Mouse (Mus musculus): ENCODE measurements around the gene Chsy1. TPM values are rescaled to one million over a fixed set of nuclear protein-coding genes. Genes with fewer than 3 reads are reported as not detected.

Gene Chsy1
- polyA plus RNA-seq, 1 experiment from 2014 or later: 34.4 TPM

- DNase-seq (ENCODE audit: low spot score): no peak
- Histone ChIP-seq H3K9ac (ENCODE audit: low read depth, low read length) (no peak overlapping the region), H3K4me1 (ENCODE audit: control insufficient read depth, insufficient read depth, low read length) (peaks cover 11% of the 10 kb centered on the region), H3K27ac (replicated peaks; ENCODE audit: low read depth, low read length) (no peak overlapping the region), H3K4me3 (ENCODE audit: low read depth, low read length) (no peak overlapping the region), H3K9me3 (ENCODE audit: control insufficient read depth, low read length) (no peaks in the 10 kb centered on the region), H3K27me3 (replicated peaks; ENCODE audit: control insufficient read depth, insufficient read depth, low read length) (no peaks in the 10 kb centered on the region), H3K4me2 (ENCODE audit: low read depth, low read length) (no peak overlapping the region), H3K36me3 (ENCODE audit: control insufficient read depth, insufficient read depth, low read length) (0 out of 2 replicates have a peak, but pooled peaks cover 10% of the 10 kb centered on the region)
- 24% methylated on average over 4 of the region's 4 CpGs for WGBS
- no peak for ATAC-seq (ENCODE audit: low read depth)
Observed at GRCm38 (mm10) chr7:66138301-66138700, 29.0 kb downstream of the Chsy1 start.

GRCm38 (mm10) chr7:66138878-66139277 is 29.6 kb downstream of the Chsy1 start:
- no peak overlapping the region for H3K4me3 ChIP-seq (ENCODE audit: low read depth, low read length)
- no peak for ATAC-seq (ENCODE audit: low read depth)
- no peaks in the 10 kb centered on the region for H3K9me3 ChIP-seq (ENCODE audit: control insufficient read depth, low read length)
- 75% methylated on average over 5 of the region's 5 CpGs for WGBS
- H3K27me3 ChIP-seq (replicated peaks; ENCODE audit: control insufficient read depth, insufficient read depth, low read length): no peaks in the 10 kb centered on the region
- H3K4me2 ChIP-seq (ENCODE audit: low read depth, low read length): no peak overlapping the region
- H3K36me3 ChIP-seq (ENCODE audit: control insufficient read depth, insufficient read depth, low read length): 0 out of 2 replicates have a peak, but pooled peaks cover 10% of the 10 kb centered on the region
- H3K27ac ChIP-seq (replicated peaks; ENCODE audit: low read depth, low read length): no peak overlapping the region
- H3K9ac ChIP-seq (ENCODE audit: low read depth, low read length): no peak overlapping the region
- DNase-seq (ENCODE audit: low spot score): no peak
- H3K4me1 ChIP-seq (ENCODE audit: control insufficient read depth, insufficient read depth, low read length): peaks cover 11% of the 10 kb centered on the region

GRCm38 (mm10) chr7:66140095-66140494 is 30.8 kb downstream of the Chsy1 start:
- Histone ChIP-seq H3K4me1 (ENCODE audit: control insufficient read depth, insufficient read depth, low read length) (peaks cover 11% of the 10 kb centered on the region), H3K27me3 (replicated peaks; ENCODE audit: control insufficient read depth, insufficient read depth, low read length) (no peaks in the 10 kb centered on the region), H3K9ac (ENCODE audit: low read depth, low read length) (no peak overlapping the region), H3K27ac (replicated peaks; ENCODE audit: low read depth, low read length) (no peak overlapping the region), H3K36me3 (ENCODE audit: control insufficient read depth, insufficient read depth, low read length) (0 out of 2 replicates have a peak, but pooled peaks cover 10% of the 10 kb centered on the region), H3K9me3 (ENCODE audit: control insufficient read depth, low read length) (no peaks in the 10 kb centered on the region), H3K4me3 (ENCODE audit: low read depth, low read length) (no peak overlapping the region), H3K4me2 (ENCODE audit: low read depth, low read length) (no peak overlapping the region)
- DNase-seq (ENCODE audit: low spot score) (no peak), ATAC-seq (ENCODE audit: low read depth) (no peak)
- 67% methylated on average over 3 of the region's 3 CpGs for WGBS

- 54% methylated on average over 4 of the region's 4 CpGs for whole genome bisulfite sequencing
Observed at GRCm38 (mm10) chr7:66140923-66141570, 31.7 kb downstream of the Chsy1 start.

GRCm38 (mm10) chr7:66142514-66142913 is 33.2 kb downstream of the Chsy1 start:
- Histone ChIP-seq H3K9ac (ENCODE audit: low read depth, low read length) (no peak overlapping the region), H3K4me3 (ENCODE audit: low read depth, low read length) (no peak overlapping the region), H3K27ac (replicated peaks; ENCODE audit: low read depth, low read length) (no peak overlapping the region), H3K27me3 (replicated peaks; ENCODE audit: control insufficient read depth, insufficient read depth, low read length) (no peaks in the 10 kb centered on the region), H3K36me3 (ENCODE audit: control insufficient read depth, insufficient read depth, low read length) (0 out of 2 replicates have a peak, but pooled peaks cover 10% of the 10 kb centered on the region), H3K4me2 (ENCODE audit: low read depth, low read length) (no peak overlapping the region), H3K4me1 (ENCODE audit: control insufficient read depth, insufficient read depth, low read length) (peaks cover 6% of the 10 kb centered on the region; the same call in 1 of the 2 replicates), H3K9me3 (ENCODE audit: control insufficient read depth, low read length) (no peaks in the 10 kb centered on the region)
- ATAC-seq (ENCODE audit: low read depth) (no peak), DNase-seq (ENCODE audit: low spot score) (no peak)
- WGBS: 77% methylated on average over 7 of the region's 7 CpGs

More at GRCm38 (mm10) chr7:66140923-66141570, 31.7 kb downstream of the Chsy1 start:
- H3K9me3 ChIP-seq (ENCODE audit: control insufficient read depth, low read length): no peaks in the 10 kb centered on the region
- no peak overlapping the region for H3K27ac ChIP-seq (replicated peaks; ENCODE audit: low read depth, low read length)
- H3K4me3 ChIP-seq (ENCODE audit: low read depth, low read length): no peak overlapping the region
- 0 out of 2 replicates have a peak, but pooled peaks cover 10% of the 10 kb centered on the region for H3K36me3 ChIP-seq (ENCODE audit: control insufficient read depth, insufficient read depth, low read length)
- ATAC-seq (ENCODE audit: low read depth) (peak; percentile 84), DNase-seq (ENCODE audit: low spot score) (peak; percentile 51)
- H3K27me3 ChIP-seq (replicated peaks; ENCODE audit: control insufficient read depth, insufficient read depth, low read length): no peaks in the 10 kb centered on the region
- no peak overlapping the region for H3K4me2 ChIP-seq (ENCODE audit: low read depth, low read length)
- peaks cover 8% of the 10 kb centered on the region for H3K4me1 ChIP-seq (ENCODE audit: control insufficient read depth, insufficient read depth, low read length)
- no peak overlapping the region for H3K9ac ChIP-seq (ENCODE audit: low read depth, low read length)

- no peak for ATAC-seq (ENCODE audit: low read depth)
- H3K27ac ChIP-seq (replicated peaks; ENCODE audit: low read depth, low read length): no peak overlapping the region
- H3K9ac ChIP-seq (ENCODE audit: low read depth, low read length): no peak overlapping the region
- 0 out of 2 replicates have a peak, but pooled peaks cover 6% of the 10 kb centered on the region for H3K36me3 ChIP-seq (ENCODE audit: control insufficient read depth, insufficient read depth, low read length)
- H3K4me1 ChIP-seq (ENCODE audit: control insufficient read depth, insufficient read depth, low read length): peaks cover 9% of the 10 kb centered on the region
- H3K27me3 ChIP-seq (replicated peaks; ENCODE audit: control insufficient read depth, insufficient read depth, low read length): no peaks in the 10 kb centered on the region
- no peak for DNase-seq (ENCODE audit: low spot score)
- H3K4me3 ChIP-seq (ENCODE audit: low read depth, low read length): no peak overlapping the region
- H3K9me3 ChIP-seq (ENCODE audit: control insufficient read depth, low read length): no peaks in the 10 kb centered on the region
- no peak overlapping the region for H3K4me2 ChIP-seq (ENCODE audit: low read depth, low read length)
- WGBS: 86% methylated on average over 2 of the region's 2 CpGs
Observed at GRCm38 (mm10) chr7:66144543-66144942, 35.2 kb downstream of the Chsy1 start.

GRCm38 (mm10) chr7:66147156-66147555 is 37.8 kb downstream of the Chsy1 start:
- WGBS: 91% methylated on average over 1 of the region's 1 CpGs

GRCm38 (mm10) chr7:66147816-66148215 is 38.5 kb downstream of the Chsy1 start:
- H3K36me3 ChIP-seq (ENCODE audit: control insufficient read depth, insufficient read depth, low read length): peaks cover 5% of the 10 kb centered on the region; the same call in 1 of the 2 replicates
- no peak overlapping the region for H3K4me3 ChIP-seq (ENCODE audit: low read depth, low read length)
- no peaks in the 10 kb centered on the region for H3K27me3 ChIP-seq (replicated peaks; ENCODE audit: control insufficient read depth, insufficient read depth, low read length)
- no peaks in the 10 kb centered on the region for H3K9me3 ChIP-seq (ENCODE audit: control insufficient read depth, low read length)
- ATAC-seq (ENCODE audit: low read depth) (no peak), DNase-seq (ENCODE audit: low spot score) (no peak)
- 92% methylated on average over 3 of the region's 3 CpGs for WGBS
- no peak overlapping the region for H3K27ac ChIP-seq (replicated peaks; ENCODE audit: low read depth, low read length)
- H3K4me1 ChIP-seq (ENCODE audit: control insufficient read depth, insufficient read depth, low read length): peaks cover 4% of the 10 kb centered on the region; the same call in 1 of the 2 replicates
- no peak overlapping the region for H3K9ac ChIP-seq (ENCODE audit: low read depth, low read length)
- no peak overlapping the region for H3K4me2 ChIP-seq (ENCODE audit: low read depth, low read length)

More at GRCm38 (mm10) chr7:66147156-66147555, 37.8 kb downstream of the Chsy1 start:
- no peak overlapping the region for H3K4me2 ChIP-seq (ENCODE audit: low read depth, low read length)
- no peak for ATAC-seq (ENCODE audit: low read depth)
- no peak overlapping the region for H3K27ac ChIP-seq (replicated peaks; ENCODE audit: low read depth, low read length)
- H3K9ac ChIP-seq (ENCODE audit: low read depth, low read length): no peak overlapping the region
- peaks cover 4% of the 10 kb centered on the region; the same call in 1 of the 2 replicates for H3K4me1 ChIP-seq (ENCODE audit: control insufficient read depth, insufficient read depth, low read length)
- H3K36me3 ChIP-seq (ENCODE audit: control insufficient read depth, insufficient read depth, low read length): no peaks in the 10 kb centered on the region
- no peak overlapping the region for H3K4me3 ChIP-seq (ENCODE audit: low read depth, low read length)
- no peak for DNase-seq (ENCODE audit: low spot score)
- H3K9me3 ChIP-seq (ENCODE audit: control insufficient read depth, low read length): no peaks in the 10 kb centered on the region
- H3K27me3 ChIP-seq (replicated peaks; ENCODE audit: control insufficient read depth, insufficient read depth, low read length): no peaks in the 10 kb centered on the region

- H3K27me3 ChIP-seq (replicated peaks; ENCODE audit: control insufficient read depth, insufficient read depth, low read length): no peaks in the 10 kb centered on the region
- no peaks in the 10 kb centered on the region for H3K9me3 ChIP-seq (ENCODE audit: control insufficient read depth, low read length)
- H3K4me2 ChIP-seq (ENCODE audit: low read depth, low read length): no peak overlapping the region
- no peak overlapping the region for H3K4me3 ChIP-seq (ENCODE audit: low read depth, low read length)
- no peak overlapping the region for H3K27ac ChIP-seq (replicated peaks; ENCODE audit: low read depth, low read length)
- 72% methylated on average over 8 of the region's 8 CpGs for WGBS
- H3K36me3 ChIP-seq (ENCODE audit: control insufficient read depth, insufficient read depth, low read length): peaks cover 8% of the 10 kb centered on the region; the same call in 1 of the 2 replicates
- ATAC-seq (ENCODE audit: low read depth) (no peak), DNase-seq (ENCODE audit: low spot score) (peak; percentile 30)
- H3K9ac ChIP-seq (ENCODE audit: low read depth, low read length): no peak overlapping the region
- H3K4me1 ChIP-seq (ENCODE audit: control insufficient read depth, insufficient read depth, low read length): peaks cover 4% of the 10 kb centered on the region; the same call in 1 of the 2 replicates
Observed at GRCm38 (mm10) chr7:66149506-66149905, 40.2 kb downstream of the Chsy1 start.
